Mouse (Mus musculus) A20 (cell line): ENCODE results near the gene Gpr146.

Experiments used
- DNase-seq: peaks from one replicate; pipeline ENCODE4 v3.0.0-alpha.2; 2011; ENCODE audit warnings: low read depth, low spot score

Gene Gpr146

DNA sequence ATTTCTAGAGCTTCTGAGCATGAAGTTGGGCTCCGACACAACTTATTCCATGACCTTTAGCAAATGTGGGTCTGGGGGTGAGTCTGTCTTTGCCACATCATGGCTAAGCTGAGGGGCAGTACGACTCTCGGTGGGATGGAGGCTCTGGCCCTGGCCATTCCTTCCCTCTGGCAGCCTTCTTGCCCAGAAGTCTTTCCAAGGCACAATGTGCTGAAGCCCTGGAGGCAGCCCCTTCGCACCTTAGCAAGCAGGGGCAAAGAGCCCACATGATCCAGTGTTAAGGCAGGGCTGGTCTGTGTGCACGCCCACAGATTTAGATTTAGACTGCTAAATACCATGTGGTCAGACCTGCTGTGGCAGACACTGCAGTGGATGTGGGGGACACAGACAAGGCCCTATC lies 21.3 kb downstream of the Gpr146 start:
- DNase-seq, result no peak

DNA sequence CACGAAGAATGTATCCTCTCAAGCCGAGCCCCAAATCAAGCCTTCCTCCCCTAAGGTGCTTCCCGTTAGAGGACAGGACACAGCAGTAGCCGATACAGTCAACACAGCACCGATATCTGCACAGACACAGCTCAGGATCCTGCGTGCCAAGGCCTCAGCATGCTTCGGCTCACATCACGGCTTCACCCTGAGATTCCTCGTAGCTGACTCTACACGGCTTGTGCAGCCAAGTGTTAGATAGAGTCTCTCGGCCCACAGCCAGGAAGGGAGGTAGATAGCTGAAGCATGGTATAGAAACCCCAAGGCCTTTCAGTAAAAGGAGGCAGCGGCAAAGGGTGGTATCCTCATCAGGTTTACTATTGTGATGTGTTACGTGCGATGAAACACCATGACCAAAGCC lies 22.5 kb downstream of the Gpr146 start:
- DNase-seq, result no peak

DNA sequence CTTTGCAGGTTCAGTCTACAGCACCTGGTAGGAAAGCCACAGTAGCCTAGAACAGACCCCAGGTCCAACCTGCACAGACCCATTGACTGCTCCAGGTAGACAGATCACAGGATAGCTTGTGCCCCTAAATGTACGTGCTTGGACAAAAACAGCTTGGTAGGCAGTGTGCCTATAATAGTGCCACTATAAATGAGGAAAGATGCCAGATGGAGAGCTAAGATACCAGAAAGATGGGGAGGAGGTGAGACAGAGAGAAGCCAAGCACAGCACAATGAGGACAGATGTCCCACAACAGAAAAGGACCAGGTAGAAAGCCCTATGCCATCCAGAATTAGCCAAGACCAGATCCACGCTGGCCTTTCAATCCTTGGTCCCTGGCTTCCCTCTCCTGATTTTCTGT lies 24.6 kb downstream of the Gpr146 start:
- DNase-seq, result no peak

DNA sequence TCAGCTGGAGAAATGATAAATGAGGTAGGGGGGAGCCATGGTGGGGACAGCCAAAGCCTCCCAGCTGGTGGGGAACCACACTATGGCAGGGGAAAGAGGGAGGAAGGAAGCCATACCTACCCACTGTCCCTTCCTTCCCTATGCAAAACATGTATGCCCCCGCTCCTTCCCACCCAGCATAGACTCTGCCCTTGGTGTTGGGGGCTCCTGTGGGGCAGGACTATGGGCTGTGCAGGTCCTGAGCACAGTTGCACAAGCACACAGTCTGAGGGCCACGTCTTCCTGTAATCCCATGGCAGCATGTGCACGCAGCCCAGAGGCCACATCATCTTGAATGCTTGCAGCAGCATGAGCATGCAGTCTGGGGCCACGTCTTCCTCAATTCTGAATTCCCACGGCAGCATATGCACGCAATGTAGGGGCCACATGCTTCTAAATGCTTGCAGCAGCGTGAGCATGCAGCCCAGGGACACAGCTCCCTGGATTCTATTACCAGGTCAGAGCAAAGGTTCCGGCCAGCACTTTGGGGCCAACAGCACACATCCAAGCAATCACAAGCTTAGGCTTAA lies 26.3 kb downstream of the Gpr146 start:
- DNase-seq, result no peak

- no peak for DNase-seq
These were observed 27.4 kb downstream of the Gpr146 start, which contains the start of gene C130050O18Rik for GRCm38 (mm10) chr5:139404801-139405401. TSS of gene C130050O18Rik (plus strand) at chr5:139405280.

GRCm38 (mm10) chr5:139405478-139405877 lies 28.0 kb downstream of the Gpr146 start:
- DNase-seq, result no peak

DNA sequence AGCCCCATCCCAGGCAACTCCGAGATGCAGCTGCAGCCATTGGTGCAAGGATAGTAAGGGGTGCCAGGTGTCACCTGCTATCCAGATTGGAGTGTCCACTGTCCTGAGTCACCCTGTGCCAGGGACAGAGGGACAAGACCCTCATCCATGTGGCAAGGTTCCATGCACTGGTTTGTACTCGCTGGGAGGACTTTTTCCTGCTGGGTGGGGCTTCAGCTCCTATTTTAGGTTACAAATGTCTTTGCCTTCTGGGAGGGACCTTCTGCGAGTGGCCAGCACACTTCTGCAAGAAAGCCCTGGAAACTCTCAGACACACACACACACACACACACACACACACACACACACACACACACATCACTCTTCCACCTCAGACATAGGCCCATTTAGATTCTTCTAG lies 28.5 kb downstream of the Gpr146 start:
- no peak for DNase-seq

DNA sequence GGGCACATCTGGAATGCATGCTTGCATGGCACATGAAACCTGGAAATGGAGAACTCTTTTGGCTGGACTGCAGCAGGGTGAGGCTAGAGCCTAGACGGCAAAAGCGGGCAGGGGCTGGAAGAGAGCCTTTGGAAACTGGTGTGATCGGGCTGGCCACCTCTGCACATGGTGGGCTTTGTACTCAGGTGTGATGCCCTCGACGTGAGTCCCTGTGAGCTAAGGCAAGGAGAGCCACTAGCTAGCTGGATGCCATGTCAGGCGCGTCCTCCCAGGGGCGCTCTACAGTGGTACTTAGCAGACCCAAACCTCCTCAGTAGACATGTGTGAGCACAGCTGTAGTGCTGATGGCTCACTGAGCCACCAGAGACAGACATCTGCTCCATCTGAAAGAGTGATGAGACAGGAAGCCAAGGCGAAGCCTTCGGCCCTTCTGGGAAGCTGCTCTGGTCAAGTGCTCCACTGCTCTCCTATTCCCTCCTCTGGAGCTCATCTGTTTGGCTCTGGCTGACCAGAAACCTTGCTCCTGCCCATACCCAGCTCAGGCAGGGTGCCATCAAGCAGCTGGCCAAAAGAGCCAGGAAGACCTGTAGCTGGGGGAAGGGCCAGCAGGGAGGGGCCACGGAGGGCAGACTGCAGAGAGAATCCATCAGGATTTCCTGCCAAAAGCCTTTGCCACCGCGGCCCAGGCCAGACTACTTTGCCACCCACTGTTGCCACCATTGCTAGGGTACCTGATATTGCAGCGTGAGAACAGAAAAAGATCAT lies 29.8 kb downstream of the Gpr146 start:
- no peak for DNase-seq

DNA sequence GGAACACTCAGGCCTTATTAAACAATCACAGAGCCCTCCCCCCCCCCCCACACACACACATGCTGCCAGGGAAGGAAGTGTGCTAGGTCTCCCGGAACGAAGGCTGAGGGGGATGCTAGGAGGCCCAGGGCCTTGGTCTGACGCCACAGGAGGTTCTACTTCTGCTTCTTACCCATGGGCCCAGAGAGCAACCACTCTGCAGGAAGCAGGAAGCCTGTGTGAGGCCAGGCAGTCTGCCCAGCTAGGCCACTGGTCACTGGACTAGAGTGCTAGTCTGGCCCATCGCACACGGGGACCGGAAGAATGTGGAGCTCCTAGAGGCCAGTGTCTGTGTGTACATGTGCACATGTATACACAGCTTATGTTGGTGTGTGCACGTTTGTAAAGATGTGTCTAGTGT lies 31.0 kb downstream of the Gpr146 start:
- DNase-seq, result peak; percentile 37

GRCm38 (mm10) chr5:139409412-139409811 lies 31.9 kb downstream of the Gpr146 start:
- DNase-seq, result peak; percentile 2

DNA sequence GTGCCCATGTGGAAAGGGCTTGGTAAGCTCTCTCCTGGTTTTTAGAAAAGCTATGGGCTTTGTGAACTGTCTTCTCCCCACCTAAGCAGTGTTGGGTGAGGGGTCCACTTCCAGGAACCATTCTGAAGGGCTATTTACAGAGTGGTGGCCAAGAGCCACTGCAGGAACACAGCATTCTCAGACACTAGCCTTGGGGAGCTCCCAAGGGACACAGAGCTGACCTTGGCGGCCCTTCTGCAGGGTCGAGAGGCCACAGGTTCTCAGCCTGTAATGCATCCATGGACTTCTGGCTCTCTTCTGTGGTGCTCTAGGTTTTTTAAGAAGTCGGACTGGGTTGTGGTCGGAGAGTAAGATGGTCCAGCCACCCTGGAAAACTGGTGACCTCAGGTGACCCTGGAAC lies 32.6 kb downstream of the Gpr146 start:
- no peak for DNase-seq

DNA sequence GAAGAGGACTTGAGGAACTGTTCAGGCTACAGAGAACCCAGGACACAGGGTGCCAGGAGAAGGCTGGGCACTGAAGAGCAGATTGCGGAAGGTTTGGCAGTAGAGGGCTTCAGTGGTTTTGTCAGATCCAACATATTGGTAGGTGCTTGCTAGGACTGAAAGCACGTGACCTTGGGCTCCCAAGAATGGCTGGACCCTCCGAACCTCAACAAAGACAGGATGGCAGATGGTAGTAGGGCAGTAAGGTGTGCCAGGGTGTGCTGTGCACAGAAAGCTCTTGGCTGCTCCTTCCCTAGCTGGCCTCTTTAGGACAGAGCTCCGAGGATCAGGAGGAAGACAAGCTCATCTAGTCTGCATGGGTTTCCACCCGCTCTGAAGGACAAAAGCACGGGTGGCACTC lies 33.6 kb downstream of the Gpr146 start:
- no peak for DNase-seq

DNA sequence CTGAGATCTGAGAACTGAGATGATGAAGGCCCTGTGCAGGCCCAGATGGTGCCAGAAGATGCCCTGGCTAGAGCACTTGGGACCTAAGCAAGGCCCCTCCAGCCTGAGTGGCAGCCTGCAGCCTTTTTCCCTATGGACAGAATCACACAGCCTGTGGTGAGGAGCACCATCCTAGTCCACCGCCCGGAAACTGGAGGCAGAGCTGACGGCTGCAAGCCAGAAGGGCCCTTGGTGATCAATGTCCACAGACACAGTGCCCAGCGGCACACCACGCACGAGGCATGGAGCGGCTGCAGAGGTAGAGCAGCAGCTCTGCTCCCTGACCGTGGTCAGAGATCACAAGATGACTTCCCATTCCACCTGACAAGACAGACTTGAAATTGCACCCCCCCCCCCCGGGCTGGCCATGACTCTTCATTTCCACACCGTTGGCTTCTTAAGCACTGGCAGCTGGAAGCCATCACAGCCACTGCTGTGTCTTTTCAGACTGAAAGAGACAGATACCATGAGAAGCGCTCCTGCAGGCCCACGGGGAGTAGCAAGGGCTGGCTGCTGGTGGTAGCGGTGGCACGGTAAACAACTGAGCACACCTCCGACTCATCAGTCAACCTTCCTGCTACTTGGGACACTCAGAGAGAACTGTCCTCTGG lies 34.3 kb downstream of the Gpr146 start:
- DNase-seq, result no peak

GRCm38 (mm10) chr5:139413545-139413944 lies 36.0 kb downstream of the Gpr146 start:
- DNase-seq, result no peak

DNA sequence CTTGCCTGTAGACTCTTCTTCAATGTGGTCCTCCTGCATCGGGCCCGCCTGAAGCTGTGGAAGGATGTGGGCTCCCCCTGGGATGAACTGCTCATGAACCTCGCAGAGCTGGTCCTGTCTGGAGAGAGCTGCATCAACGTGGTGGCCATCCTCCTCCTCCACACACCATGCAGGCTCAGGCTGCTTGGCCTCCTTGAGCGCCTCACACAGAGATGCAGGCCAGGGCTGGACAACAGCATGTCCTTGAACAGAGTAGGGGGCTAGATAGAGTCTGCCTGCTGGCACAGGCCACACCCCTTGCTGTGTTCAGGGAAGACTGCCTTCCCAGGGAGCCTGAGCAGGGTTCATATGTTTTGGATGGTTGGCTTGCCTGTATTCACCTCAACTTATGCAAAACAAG lies 37.5 kb downstream of the Gpr146 start:
- DNase-seq, result no peak

DNA sequence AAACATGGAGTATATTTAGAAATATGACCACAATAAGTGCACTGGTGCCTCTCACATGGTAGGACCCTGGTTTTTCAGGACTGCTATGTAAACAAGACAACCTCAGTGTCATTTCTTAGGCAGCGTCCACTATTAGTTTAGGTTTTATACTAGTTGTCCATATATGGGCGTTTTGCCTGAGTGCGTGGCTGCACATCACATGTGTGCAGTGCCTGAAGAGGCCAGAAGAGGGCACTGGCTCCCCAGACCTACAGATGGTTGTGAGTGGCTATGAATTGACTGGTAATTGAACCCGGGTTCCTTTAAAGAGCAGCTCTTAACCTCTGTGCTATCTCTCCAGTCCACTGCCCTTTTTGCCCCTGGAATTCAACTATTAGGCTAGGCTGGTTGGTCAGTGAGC lies 39.4 kb downstream of the Gpr146 start:
- peak; percentile 34 for DNase-seq

DNA sequence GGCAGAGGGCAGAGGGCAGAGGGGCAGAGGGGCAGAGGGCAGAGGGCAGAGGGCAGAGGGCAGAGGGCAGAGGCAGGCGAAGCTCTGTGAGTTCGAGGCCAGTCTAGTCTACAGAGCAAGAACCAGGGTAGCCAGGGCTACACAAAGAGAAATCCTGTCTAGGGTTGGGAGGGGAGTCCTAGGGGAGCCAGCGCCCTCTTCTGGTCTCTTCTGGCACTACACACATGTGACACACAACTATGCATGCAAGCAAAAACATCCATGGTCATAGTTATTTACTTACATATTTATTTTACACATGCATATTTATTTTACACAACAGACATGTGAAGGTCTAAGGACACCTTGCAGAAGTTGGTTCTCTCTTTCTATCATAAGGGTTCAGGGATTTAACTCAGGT lies 40.0 kb downstream of the Gpr146 start:
- no peak for DNase-seq

GRCm38 (mm10) chr5:139418110-139418509 lies 40.6 kb downstream of the Gpr146 start:
- no peak for DNase-seq

DNA sequence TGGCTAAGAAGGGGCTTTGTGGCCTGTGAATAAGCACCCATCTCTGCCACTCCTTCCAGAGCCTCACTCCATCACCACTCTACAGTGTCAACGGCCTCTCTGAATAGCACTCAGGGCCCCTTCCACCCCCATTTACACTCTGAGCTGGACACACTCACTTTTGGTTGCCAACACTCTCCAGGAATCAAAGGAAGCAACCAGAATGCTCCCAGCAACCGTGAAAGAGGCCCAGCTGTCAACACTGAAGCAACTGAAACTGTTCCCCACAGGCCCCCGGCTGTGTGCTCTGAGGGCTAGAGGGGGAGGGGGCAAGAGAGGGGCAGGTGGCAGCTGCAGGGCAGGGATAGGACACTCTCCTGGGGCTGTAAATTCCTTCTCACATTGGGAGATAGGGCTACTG lies 41.1 kb downstream of the Gpr146 start:
- DNase-seq, result no peak

GRCm38 (mm10) chr5:139423026-139423865 lies 45.7 kb downstream of the Gpr146 start, which contains the start of gene Gper1:
TSS of gene Gper1 (plus strand) at chr5:139423151.
- no peak for DNase-seq

GRCm38 (mm10) chr5:139425198-139425597 lies 47.7 kb downstream of the Gpr146 start:
- no peak for DNase-seq

DNA sequence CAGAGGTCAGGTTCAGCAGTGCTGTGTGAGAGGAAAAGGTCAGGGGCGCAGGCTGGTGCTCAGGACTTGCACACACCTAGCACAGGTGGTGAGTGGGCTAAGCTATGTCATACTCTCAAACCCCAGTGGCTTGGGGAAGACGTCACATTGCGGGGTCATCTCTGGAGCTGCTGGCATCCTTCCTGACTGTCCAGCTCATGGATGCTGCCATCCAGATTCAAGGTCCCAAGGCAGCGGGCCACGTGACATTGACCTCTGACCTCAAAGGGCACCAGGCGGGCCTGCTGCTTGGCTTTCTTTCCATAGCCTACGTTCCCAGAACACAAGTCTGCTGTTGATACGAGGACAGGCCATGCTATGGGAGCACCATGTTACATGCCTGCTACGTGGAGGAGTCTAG lies 49.5 kb downstream of the Gpr146 start:
- DNase-seq, result no peak
